Mouse (Mus musculus) cerebellum, adult 11 months (tissue): ENCODE measurements around the gene Ctu1.
"Not testable (repeated sequence)": the region's sequence is repeated elsewhere in the genome, so short reads cannot be mapped to it uniquely, and the experiment has no call there.

Experiments
- DNase-seq: peaks from one replicate; pipeline ENCODE4 v3.0.0; 2022

Gene Ctu1

DNA sequence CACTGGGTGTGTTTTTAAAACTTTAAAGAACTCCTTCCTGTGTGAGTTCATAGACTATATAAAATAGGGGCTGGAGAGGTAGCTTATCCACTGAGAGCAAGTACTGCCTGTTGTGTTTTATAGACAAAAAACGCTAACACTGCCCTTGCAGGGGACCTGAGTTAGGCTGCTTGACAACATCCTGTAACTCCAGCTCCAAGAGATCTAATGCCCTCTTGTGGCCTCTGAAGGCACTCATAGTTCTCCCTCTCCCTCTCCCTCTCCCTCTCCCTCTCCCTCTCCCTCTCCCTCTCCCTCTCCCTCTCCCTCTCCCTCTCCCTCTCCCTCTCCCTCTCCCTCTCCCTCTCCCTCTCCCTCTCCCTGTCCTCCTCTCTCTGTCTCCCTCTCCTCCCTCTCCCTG, 10.7 kb downstream of the Ctu1 start:
- DNase-seq: not testable (repeated sequence)

DNA sequence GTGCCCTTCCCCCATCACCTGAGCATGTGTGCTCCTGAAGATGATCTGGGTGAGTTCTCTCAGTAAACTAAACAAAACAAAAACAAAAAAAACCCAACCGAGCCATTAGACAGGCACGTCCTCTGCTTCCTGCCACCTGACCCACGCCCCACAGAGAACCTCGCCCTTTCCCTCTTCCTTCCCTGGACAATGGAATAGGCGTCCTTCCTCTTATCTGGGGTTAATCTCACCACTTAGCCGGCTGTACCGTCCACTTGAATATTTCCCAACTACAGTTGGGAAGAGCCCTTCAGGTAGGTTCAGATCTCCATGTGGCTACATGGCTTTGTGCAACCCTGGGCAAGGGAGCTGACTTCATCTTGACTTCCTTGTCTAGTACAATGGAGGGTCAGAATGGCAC, 13.3 kb downstream of the Ctu1 start:
- DNase-seq: no peak

GRCm38 (mm10) chr7:43690118-43690517, 18.3 kb downstream of the Ctu1 start, which contains the start of gene Klk14:
Gene Klk14 (plus strand): TSS chr7:43690418.
- no peak for DNase-seq

DNA sequence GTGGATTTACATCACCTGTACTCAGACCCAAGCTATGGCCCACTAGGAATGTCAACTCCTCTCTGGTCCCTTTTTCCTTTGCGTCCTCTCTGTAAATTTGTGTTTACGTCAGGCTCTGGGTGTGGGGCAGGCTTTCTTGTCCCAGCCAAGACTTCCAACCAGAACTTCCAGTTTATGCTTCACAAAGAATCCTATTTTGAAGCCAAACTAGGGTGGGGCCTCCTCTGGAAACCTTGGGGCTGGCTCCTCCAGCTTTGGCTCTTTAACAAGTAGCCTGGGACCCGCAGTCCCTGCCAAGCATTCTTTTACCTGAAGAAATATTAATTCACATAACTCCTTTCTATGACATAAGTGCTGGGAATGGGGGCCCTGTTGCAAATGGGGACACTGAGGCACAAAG, 38.2 kb downstream of the Ctu1 start:
- DNase-seq: no peak

DNA sequence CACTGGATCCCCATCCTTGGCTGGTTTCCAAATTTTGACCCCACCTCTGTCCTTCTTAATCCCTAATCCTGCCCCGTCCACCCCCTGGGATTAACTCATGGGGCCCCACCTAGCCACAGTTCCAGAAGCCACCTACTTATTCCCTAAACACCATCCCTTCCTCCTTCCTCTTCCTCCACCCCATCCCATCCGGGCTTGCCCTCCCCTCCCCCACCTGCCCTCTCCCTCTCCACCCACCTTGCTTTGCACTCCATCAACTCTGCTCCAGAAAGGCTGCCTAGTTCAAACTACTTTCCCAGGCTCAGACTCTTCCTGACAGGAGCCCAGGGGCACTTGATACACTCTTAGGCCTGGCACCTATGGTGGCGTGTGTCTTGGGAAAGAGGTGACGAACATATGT, 40.5 kb downstream of the Ctu1 start, which contains the start of gene Klk13:
Gene Klk13 (plus strand): TSS at position 301 of the 400 bp plus-strand sequence.
- DNase-seq: no peak

- DNase-seq: no peak
Measured at GRCm38 (mm10) chr7:43712917-43713316, 41.1 kb downstream of the Ctu1 start.

GRCm38 (mm10) chr7:43713741-43714351, 42.0 kb downstream of the Ctu1 start:
- no peak for DNase-seq
